Mouse (Mus musculus) kidney, postnatal 0 days (tissue): ENCODE measurements around the gene Aspn. TPM values are rescaled to one million over a fixed set of nuclear protein-coding genes. Genes with fewer than 3 reads are reported as not detected.
"Not testable (repeated sequence)": the region's sequence is repeated elsewhere in the genome, so short reads cannot be mapped to it uniquely, and the experiment has no call there.

Experiments used
- ATAC-seq: fragments of 200-750 bp; cut with Nextera tagmentation; replicated peaks from 2 replicates; pipeline ENCODE4 v1.8.0; 2017; ENCODE audit warnings: low read depth, moderate number of reproducible peaks, moderate TSS enrichment, moderate library complexity; ENCODE audit not compliant: low FRiP score
- DNase-seq: peaks from one replicate; pipeline ENCODE4 v3.0.0-alpha.2; 2016; ENCODE audit warnings: low spot score
- H3K27ac ChIP-seq: fragments of 300-500 bp; sonication (generic); 2 replicates; pipeline ENCODE4 v1.5.1; 2014; ENCODE audit warnings: mild to moderate bottlenecking
- H3K27me3 ChIP-seq: fragments of 300-500 bp; sonication (generic); 2 replicates; pipeline ENCODE4 v1.6.1; 2014; ENCODE audit warnings: low read length, mixed read lengths; ENCODE audit not compliant: insufficient read depth
- H3K36me3 ChIP-seq: fragments of 300-500 bp; sonication (generic); 2 replicates; pipeline ENCODE4 v1.6.1; 2014; ENCODE audit warnings: low read length, mixed read lengths; ENCODE audit not compliant: insufficient read depth
- H3K4me1 ChIP-seq: fragments of 300-500 bp; sonication (generic); replicated peaks from 2 replicates; pipeline ENCODE4 v1.6.1; 2014; ENCODE audit warnings: antibody characterized with exemption, low read length, mixed read lengths; ENCODE audit not compliant: insufficient read depth
- H3K4me2 ChIP-seq: fragments of 300-500 bp; sonication (generic); 2 replicates; pipeline ENCODE4 v1.6.1; 2014; ENCODE audit warnings: mild to moderate bottlenecking, low read length, moderate library complexity, mixed read lengths
- H3K4me3 ChIP-seq: fragments of 300-500 bp; sonication (generic); replicated peaks from 2 replicates; pipeline ENCODE4 v1.5.1; 2014; ENCODE audit warnings: low read depth, low read length
- H3K9ac ChIP-seq: fragments of 300-500 bp; sonication (generic); 2 replicates; pipeline ENCODE4 v1.6.1; 2014; ENCODE audit warnings: low read depth, low read length
- H3K9me3 ChIP-seq: fragments of 300-500 bp; sonication (generic); replicated peaks from 2 replicates; pipeline ENCODE4 v1.6.1; 2016; ENCODE audit warnings: low read length, inconsistent platforms, mixed read lengths
- CTCF ChIP-seq: IDR thresholded peaks from 2 replicates; pipeline ENCODE4 v1.5.1; 2016; ENCODE audit warnings: antibody characterized with exemption, low read depth, mild to moderate bottlenecking, moderate library complexity
- WGBS: fragments of 180-500 bp; shearing (Covaris S2); extraction: QIAGEN DNeasy Blood & Tissue Kit; methylation state at CpG from one replicate; pipeline ENCODE4 v1.1.7; 2014; 5-methylcytosine and 5-hydroxymethylcytosine counted together
- polyA plus RNA-seq: library from polyadenylated mRNA; unstranded; fragments of >200 nt; fragmentation: Nextera tagmentation; extraction: Ambion mirVana; gene quantifications from 2 replicates; pipeline ENCODE4 v1.2.1, GENCODE M21; 2015

The Aspn gene
- polyA plus RNA-seq, 1 experiment from 2014 or later = 30.2 TPM

- peak within 1 kb of the TSS; percentile 84 for H3K27ac ChIP-seq
- DNase-seq = peak; percentile 88
- no peaks in the 10 kb centered on the region for H3K4me1 ChIP-seq
- no peak within 1 kb of the TSS for H3K9ac ChIP-seq
- 58% methylated on average over 8 of the region's 8 CpGs for WGBS
- no peaks in the 10 kb centered on the region for H3K36me3 ChIP-seq
- no peaks in the 10 kb centered on the region for H3K27me3 ChIP-seq
- no peaks in the 10 kb centered on the region for H3K9me3 ChIP-seq
- H3K4me3 ChIP-seq = no peak within 1 kb of the TSS
- 0 out of 2 replicates have a peak within 1 kb of the TSS, but pooled peaks have one; percentile 2 for H3K4me2 ChIP-seq
- no peak for TF ChIP-seq CTCF
- no peak for ATAC-seq
These were observed 37.6 kb downstream of the Aspn start, which contains the start of gene Omd for GRCm38 (mm10) chr13:49581541-49582530. Gene Omd, plus strand, starts transcription at chr13:49582462.

GRCm38 (mm10) chr13:49583859-49584258 lies 39.6 kb downstream of the Aspn start:
- Histone ChIP-seq H3K4me2 (no peak overlapping the region), H3K4me1 (no peaks in the 10 kb centered on the region), H3K9me3 (no peaks in the 10 kb centered on the region), H3K36me3 (no peaks in the 10 kb centered on the region), H3K9ac (no peak overlapping the region), H3K27me3 (no peaks in the 10 kb centered on the region), H3K4me3 (no peak overlapping the region), H3K27ac (0 out of 2 replicates have a peak overlapping the region, but pooled peaks have one; percentile 5)
- TF ChIP-seq CTCF = no peak
- ATAC-seq = no peak
- DNase-seq = no peak

- TF ChIP-seq CTCF = no peak
- H3K27me3 ChIP-seq = no peaks in the 10 kb centered on the region
- no peak overlapping the region for H3K4me2 ChIP-seq
- 0 out of 2 replicates have a peak overlapping the region, but pooled peaks have one; percentile 5 for H3K27ac ChIP-seq
- H3K9me3 ChIP-seq = no peaks in the 10 kb centered on the region
- DNase-seq (no peak), ATAC-seq (no peak)
- WGBS = 61% methylated on average over 8 of the region's 8 CpGs
- H3K9ac ChIP-seq = no peak overlapping the region
- H3K4me1 ChIP-seq = no peaks in the 10 kb centered on the region
- H3K4me3 ChIP-seq = no peak overlapping the region
- H3K36me3 ChIP-seq = no peaks in the 10 kb centered on the region
These were observed 40.2 kb downstream of the Aspn start for GRCm38 (mm10) chr13:49584307-49585005.

GRCm38 (mm10) chr13:49586062-49586461 lies 41.8 kb downstream of the Aspn start:
- H3K4me1 ChIP-seq = no peaks in the 10 kb centered on the region
- 90% methylated on average over 6 of the region's 6 CpGs for WGBS
- no peaks in the 10 kb centered on the region for H3K36me3 ChIP-seq
- H3K9me3 ChIP-seq = no peaks in the 10 kb centered on the region
- no peak overlapping the region for H3K4me3 ChIP-seq
- ATAC-seq = no peak
- H3K27ac ChIP-seq = no peak overlapping the region
- DNase-seq = no peak
- no peak overlapping the region for H3K4me2 ChIP-seq
- no peak overlapping the region for H3K9ac ChIP-seq
- no peaks in the 10 kb centered on the region for H3K27me3 ChIP-seq
- TF ChIP-seq CTCF = no peak

- not testable (repeated sequence) for H3K27me3 ChIP-seq, H3K9ac ChIP-seq, H3K4me2 ChIP-seq, ATAC-seq, H3K4me1 ChIP-seq, H3K36me3 ChIP-seq, H3K27ac ChIP-seq, H3K9me3 ChIP-seq, H3K4me3 ChIP-seq, DNase-seq
- WGBS = 89% methylated on average over 2 of the region's 2 CpGs
These were observed 58.3 kb downstream of the Aspn start for GRCm38 (mm10) chr13:49602541-49602940.

- no peak for TF ChIP-seq CTCF
- no peak for DNase-seq
- Histone ChIP-seq H3K9me3 (no peaks in the 10 kb centered on the region), H3K27me3 (no peaks in the 10 kb centered on the region), H3K4me1 (no peaks in the 10 kb centered on the region), H3K36me3 (no peaks in the 10 kb centered on the region), H3K27ac (no peak overlapping the region), H3K4me3 (no peak overlapping the region), H3K4me2 (no peak overlapping the region), H3K9ac (no peak overlapping the region)
- ATAC-seq = no peak
These were observed 59.4 kb downstream of the Aspn start for GRCm38 (mm10) chr13:49603603-49604002.
